Mouse (Mus musculus): ENCODE measurements around the gene Mrpl21. TPM values are rescaled to one million over a fixed set of nuclear protein-coding genes. Genes with fewer than 3 reads are reported as not detected.
A peak's percentile ranks its signal among the peaks of the same experiment; 100 is the strongest.

The Mrpl21 gene
- polyA plus RNA-seq, 1 experiment from 2014 or later = 105 TPM

- TF ChIP-seq CTCF (IDR thresholded peaks at IDR 0.05) = no peak
- POLR2A ChIA-PET = interaction anchor here (1.0 to 1.8 kb wide), 3 partner anchors 10 to 16 kb away, joined by 3 to 5 read pairs (median 4); no protein-coding TSS in a partner anchor
- H3K27me3 ChIP-seq = peaks cover 2% of the 10 kb centered on the region
- no peak for ATAC-seq
- DNase-seq (ENCODE audit: low read depth, low spot score) = no peak
- CTCF ChIA-PET = interaction anchor here (0.6 to 1.4 kb wide), 2 partner anchors 9 to 11 kb away, joined by 3 read pairs; no protein-coding TSS in a partner anchor
- in situ Hi-C loops (cut with MboI; ENCODE audit: low pct_unique_long_range_greater_than_20kb) = no loop called here
Observed at GRCm38 (mm10) chr19:3323753-3324270, 41.1 kb downstream of the Mrpl21 start.

DNA sequence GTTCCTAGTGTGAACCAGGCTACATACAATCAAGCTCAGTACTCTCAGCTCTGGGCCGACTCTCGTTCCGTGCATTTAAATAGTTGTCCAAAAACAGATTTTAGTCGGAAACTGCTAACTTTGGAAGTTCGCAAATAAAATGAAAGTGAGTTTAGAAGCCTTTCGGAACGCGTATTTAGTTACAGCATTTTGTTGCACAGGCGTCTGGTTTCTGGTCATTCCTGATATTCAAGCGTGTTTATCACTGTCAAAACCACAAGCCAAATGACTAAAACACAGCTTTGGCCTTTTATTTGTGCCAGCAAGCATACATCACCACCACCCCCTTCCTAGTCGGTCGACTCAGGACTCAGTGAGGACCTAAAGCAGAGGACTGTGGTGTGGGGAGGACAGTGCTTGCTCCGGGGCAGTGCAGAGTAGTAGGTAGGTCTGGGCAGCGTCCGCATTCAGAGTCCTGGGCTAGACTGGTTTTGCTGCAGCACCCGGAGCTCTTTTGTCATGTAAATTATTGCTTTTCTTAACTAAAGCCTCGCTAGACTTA is 41.6 kb downstream of the Mrpl21 start:
- in situ Hi-C loops (cut with MboI; ENCODE audit: low pct_unique_long_range_greater_than_20kb) = no loop called here
- no peak for TF ChIP-seq CTCF (IDR thresholded peaks at IDR 0.05)
- DNase-seq (ENCODE audit: low read depth, low spot score) (peak; percentile 64), ATAC-seq (no peak)
- no peaks in the 10 kb centered on the region for H3K27me3 ChIP-seq
- ChIA-PET CTCF (interaction anchor here (0.6 to 1.4 kb wide), 3 partner anchors 9 to 113 kb away, joined by 3 read pairs; no protein-coding TSS in a partner anchor), POLR2A (interaction anchor here (1.0 to 1.8 kb wide), 4 partner anchors 9 to 16 kb away, joined by 3 to 5 read pairs (median 4); no protein-coding TSS in a partner anchor)

DNA sequence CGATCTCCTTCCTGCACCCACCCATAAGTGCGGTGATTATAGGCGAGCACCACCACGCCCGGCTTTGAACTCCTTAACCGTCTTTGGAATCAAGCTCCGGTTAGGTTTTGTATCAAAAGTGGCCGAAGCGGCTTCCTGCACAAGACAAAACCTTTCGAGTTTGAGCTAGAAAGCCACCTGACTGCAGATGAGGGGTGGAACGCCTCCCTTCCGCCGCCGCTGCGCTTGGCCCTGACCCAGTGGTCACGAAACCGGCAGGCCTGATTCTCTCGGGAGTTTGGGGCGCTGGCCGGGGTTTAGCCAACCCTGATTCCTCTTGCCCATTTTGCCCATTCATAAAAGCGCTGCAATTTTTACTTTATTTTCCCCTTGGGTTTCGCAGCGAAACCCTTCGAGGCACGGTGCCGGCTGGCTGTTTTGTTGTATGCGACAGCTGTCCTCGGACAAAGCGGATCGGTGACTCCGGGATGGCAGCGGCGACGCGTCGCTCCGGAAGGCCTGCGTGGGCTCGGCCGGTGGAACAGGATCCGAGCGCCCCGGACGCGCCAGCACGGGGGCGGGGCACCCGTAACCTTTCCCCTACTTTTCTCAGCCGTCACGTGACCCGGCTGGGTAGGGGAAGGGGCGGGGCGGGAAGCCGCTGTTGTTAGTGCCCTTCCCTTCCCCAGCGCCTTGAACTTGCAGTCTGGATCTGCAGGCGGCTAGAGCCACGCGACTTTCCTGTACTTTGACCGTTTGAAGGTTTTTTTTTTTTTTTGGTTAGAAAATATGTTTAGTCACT is 42.4 kb downstream of the Mrpl21 start:
- CTCF ChIA-PET = interaction anchor here (0.6 to 1.9 kb wide), 5 partner anchors 8 to 125 kb away, joined by 3 to 5 read pairs (median 3); no protein-coding TSS in a partner anchor
- in situ Hi-C loops (cut with MboI; ENCODE audit: low pct_unique_long_range_greater_than_20kb) = no loop called here

GRCm38 (mm10) chr19:3325771-3326478 is 43.2 kb downstream of the Mrpl21 start:
- TF ChIP-seq CTCF (IDR thresholded peaks at IDR 0.05) = no peak
- ATAC-seq = no peak
- DNase-seq (ENCODE audit: low read depth, low spot score) = no peak
- in situ Hi-C loops (cut with MboI; ENCODE audit: low pct_unique_long_range_greater_than_20kb) = no loop called here
- no peaks in the 10 kb centered on the region for H3K27me3 ChIP-seq
- POLR2A ChIA-PET = interaction anchor here (0.6 to 1.8 kb wide), 6 partner anchors 8 to 43 kb away, joined by 3 to 4 read pairs (median 4); partner anchors contain the start of gene Ighmbp2
- CTCF ChIA-PET = interaction anchor here (0.9 to 1.9 kb wide), 3 partner anchors 9 to 31 kb away, joined by 3 to 5 read pairs (median 3); no protein-coding TSS in a partner anchor

More for the DNA sequence above, 42.4 kb downstream of the Mrpl21 start:
- no peaks in the 10 kb centered on the region for H3K27me3 ChIP-seq
- POLR2A ChIA-PET = interaction anchor here (0.6 to 1.8 kb wide), 8 partner anchors 8 to 42 kb away, joined by 3 to 5 read pairs (median 4); partner anchors contain the start of gene Ighmbp2
- ATAC-seq (peak; percentile 34), DNase-seq (ENCODE audit: low read depth, low spot score) (peak; percentile 60)
- no peak for TF ChIP-seq CTCF (IDR thresholded peaks at IDR 0.05)

GRCm38 (mm10) chr19:3326479-3327047 is 43.9 kb downstream of the Mrpl21 start:
- no peak for TF ChIP-seq CTCF (IDR thresholded peaks at IDR 0.05)
- ChIA-PET POLR2A (interaction anchor here (1.3 kb wide), 1 partner anchor 28 kb away, joined by 4 read pairs; no protein-coding TSS in a partner anchor), CTCF (interaction anchor here (0.9 to 1.9 kb wide), 3 partner anchors 8 to 30 kb away, joined by 3 to 5 read pairs (median 3); no protein-coding TSS in a partner anchor)
- no peak for DNase-seq (ENCODE audit: low read depth, low spot score)
- ATAC-seq = no peak
- H3K27me3 ChIP-seq = no peaks in the 10 kb centered on the region
- in situ Hi-C loops (cut with MboI; ENCODE audit: low pct_unique_long_range_greater_than_20kb) = no loop called here

DNA sequence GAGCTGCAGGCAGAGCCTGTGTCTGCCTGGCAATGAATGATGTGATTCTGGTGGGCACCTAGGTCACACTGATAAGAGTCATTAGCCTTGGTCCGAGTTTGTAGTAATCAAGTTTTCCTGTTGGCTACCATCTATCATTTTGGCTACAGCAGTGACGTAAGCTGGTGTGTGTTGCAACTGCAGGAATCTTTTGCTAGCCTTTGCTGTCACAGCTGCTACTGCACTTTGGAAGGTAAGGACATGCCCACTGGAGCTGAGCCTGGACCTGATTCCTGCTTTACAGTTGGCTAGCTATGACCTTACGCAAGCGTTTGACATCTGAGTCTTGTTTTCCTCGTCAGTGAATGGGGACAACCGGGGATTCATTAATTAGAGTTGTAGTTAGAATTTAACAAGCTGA is 50.5 kb downstream of the Mrpl21 start:
- in situ Hi-C loops (cut with MboI; ENCODE audit: low pct_unique_long_range_greater_than_20kb) = no loop called here
- CTCF ChIA-PET = interaction anchor here (1.0 kb wide), 1 partner anchor 9 kb away, joined by 3 read pairs; no protein-coding TSS in a partner anchor
- TF ChIP-seq CTCF (IDR thresholded peaks at IDR 0.05) = no peak
- ATAC-seq (peak; percentile 66), DNase-seq (ENCODE audit: low read depth, low spot score) (peak; percentile 94)
- POLR2A ChIA-PET = interaction anchor here (1.2 to 2.0 kb wide), 3 partner anchors 8 to 24 kb away, joined by 3 to 5 read pairs (median 4); no protein-coding TSS in a partner anchor
- no peaks in the 10 kb centered on the region for H3K27me3 ChIP-seq

DNA sequence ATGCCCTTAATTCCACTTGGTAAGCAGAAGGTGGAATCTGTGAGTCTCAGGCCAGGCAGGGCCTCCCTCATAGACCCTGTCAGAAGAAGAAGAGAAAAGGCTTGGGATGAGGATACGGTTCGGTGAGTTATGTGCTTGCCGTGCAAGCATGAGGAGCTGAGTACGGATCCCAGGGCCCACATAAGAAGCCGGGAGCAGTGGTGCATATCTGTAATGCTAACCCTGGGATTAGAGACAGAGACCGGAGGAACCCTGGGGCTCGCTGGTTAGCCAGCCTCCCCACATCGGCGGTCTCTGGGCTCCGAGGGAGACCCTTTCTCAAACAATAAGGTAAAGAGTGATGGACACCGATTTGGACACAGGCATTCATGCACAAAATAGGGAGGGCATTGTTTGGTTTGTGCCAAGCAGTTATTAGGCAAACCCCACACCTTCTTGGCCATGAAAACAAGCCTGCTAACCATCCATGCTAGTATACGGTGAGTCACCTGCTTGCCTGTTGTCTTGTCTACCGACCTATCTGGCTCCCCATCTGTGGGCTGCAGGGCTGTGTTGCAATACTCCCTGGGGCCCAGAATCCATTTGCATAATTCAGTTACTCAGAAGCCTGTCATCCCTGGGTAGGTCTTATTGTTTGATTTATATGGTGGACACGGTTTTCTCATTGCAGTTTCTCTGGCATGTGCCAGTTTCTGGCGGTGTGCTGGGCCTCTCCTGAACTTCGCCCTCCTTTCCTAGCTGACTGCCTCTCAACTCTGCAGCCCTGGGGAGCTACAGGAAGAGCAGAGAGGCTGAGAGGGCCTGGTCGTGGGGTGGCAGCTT is 51.2 kb downstream of the Mrpl21 start:
- TF ChIP-seq CTCF (IDR thresholded peaks at IDR 0.05) = no peak
- CTCF ChIA-PET = interaction anchor here (0.8 to 1.8 kb wide), 6 partner anchors 8 to 111 kb away, joined by 3 to 7 read pairs (median 4); no protein-coding TSS in a partner anchor
- in situ Hi-C loops (cut with MboI; ENCODE audit: low pct_unique_long_range_greater_than_20kb) = no loop called here
- ATAC-seq (peak; percentile 88), DNase-seq (ENCODE audit: low read depth, low spot score) (peak; percentile 98)
- no peaks in the 10 kb centered on the region for H3K27me3 ChIP-seq
- POLR2A ChIA-PET = interaction anchor here (0.7 to 2.0 kb wide), 4 partner anchors 8 to 41 kb away, joined by 3 to 5 read pairs (median 4); no protein-coding TSS in a partner anchor

GRCm38 (mm10) chr19:3334550-3334949 is 51.8 kb downstream of the Mrpl21 start:
- ChIA-PET POLR2A (interaction anchor here (0.7 to 2.0 kb wide), 2 partner anchors 10 to 40 kb away, joined by 4 to 5 read pairs; no protein-coding TSS in a partner anchor), CTCF (interaction anchor here (0.8 to 1.8 kb wide), 7 partner anchors 9 to 111 kb away, joined by 3 to 7 read pairs (median 3); no protein-coding TSS in a partner anchor)
- DNase-seq (ENCODE audit: low read depth, low spot score) = no peak
- TF ChIP-seq CTCF (IDR thresholded peaks at IDR 0.05) = no peak
- in situ Hi-C loops (cut with MboI; ENCODE audit: low pct_unique_long_range_greater_than_20kb) = no loop called here
- ATAC-seq = no peak
- H3K27me3 ChIP-seq = no peaks in the 10 kb centered on the region

Data from Patski (cell line).